Mouse (Mus musculus) thymus, adult 2 months (tissue): ENCODE results near the gene Zfp758.
"Not testable (repeated sequence)": the region's sequence is repeated elsewhere in the genome, so short reads cannot be mapped to it uniquely, and the experiment has no call there.

Source experiments
- CTCF ChIP-seq: fragments of 200-500 bp; IDR thresholded peaks from 2 replicates; pipeline ENCODE4 v1.5.1; 2012; ENCODE audit warnings: mild to moderate bottlenecking, control low read depth, low read length, moderate library complexity, borderline replicate concordance; ENCODE audit not compliant: control insufficient read depth, poor library complexity, insufficient read depth; ENCODE audit errors: extremely low read depth
- POLR2A ChIP-seq: fragments of 200-500 bp; IDR thresholded peaks from 2 replicates; pipeline ENCODE4 v1.6.1; 2012; ENCODE audit warnings: mild to moderate bottlenecking, low read length, control low read depth, moderate library complexity; ENCODE audit not compliant: control insufficient read depth, poor library complexity, insufficient read depth; ENCODE audit errors: extremely low read depth

DNA sequence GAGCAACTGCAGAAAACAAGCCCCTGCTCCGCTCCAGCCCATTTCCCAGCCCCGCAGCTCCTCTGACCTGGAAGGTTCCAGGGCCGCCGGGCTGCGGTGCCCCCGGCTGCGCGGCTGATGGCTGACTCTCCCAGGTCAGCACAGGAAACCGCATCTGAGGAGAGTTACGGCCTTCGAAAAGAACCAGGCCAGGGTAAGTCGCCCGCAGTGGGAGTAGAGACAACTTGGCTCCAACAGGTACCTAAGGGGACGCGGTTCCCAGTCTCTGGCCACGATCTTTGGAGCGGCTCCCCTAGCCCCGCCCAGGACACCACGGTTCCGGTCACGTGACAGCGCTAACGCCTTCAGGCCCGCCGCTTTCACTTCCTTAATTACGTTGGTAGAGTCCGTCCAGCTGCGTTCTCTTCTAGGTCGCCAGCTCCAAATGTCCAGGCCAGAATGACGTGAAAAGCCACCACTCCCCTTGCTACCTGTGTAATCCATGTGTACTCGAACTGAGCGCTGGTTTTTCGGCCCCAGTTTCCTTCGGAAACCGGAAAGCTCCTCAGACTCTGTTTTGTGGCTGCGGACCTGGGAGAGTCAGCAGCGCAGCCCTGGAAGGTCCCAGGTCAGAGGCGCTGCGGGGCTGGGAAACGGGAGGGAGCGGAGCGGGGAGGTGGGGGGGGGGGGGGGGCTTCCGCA is at the start of gene Zfp758, which contains the start of gene Zfp944:
- not testable (repeated sequence) for TF ChIP-seq POLR2A, CTCF
